ENCODE assay signal across 13 mouse cellular contexts in the genomic region with DNA sequence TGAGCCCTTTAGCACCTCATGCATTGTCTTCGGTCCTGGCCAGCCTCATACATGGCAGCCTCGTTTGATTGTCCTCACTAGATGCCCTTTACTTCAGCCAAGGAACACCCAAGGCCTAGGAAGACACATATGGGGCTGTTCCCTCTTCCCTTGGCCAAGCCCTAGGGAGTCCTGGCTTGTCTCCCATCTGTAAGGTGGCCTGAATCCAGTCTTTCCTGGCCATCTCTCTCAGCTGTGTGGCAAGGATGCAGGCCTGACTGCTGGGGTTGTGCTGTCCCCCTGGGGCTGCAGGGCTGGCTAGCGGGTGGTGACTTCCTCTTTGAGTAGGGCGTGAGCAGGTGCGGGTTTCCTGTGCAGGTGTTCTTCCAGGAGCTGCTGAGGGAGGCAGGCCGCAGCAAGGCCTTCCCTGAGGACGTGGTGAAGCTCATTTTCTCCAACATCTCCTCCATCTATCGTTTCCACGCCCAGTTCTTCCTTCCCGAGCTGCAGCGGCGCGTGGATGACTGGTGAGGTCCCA. TPM values are rescaled to one million over a fixed set of nuclear protein-coding genes. Genes with fewer than 3 reads are reported as not detected.
DNase-seq lines count a peak whose midpoint lies in the region; ATAC-seq lines count a peak whose summit lies in the region.
"Had no signal": no experiment of that assay in that cellular context is flagged by ENCODE, and none has a peak within 500 bp of the region (broad histone marks: within the 10 kb centered on the region; RNA-seq: fewer than 3 reads in every experiment).

No protein-coding gene starts in this region.

- peak; percentile 28 for DNase-seq in CD4-positive, CD25-positive, alpha-beta regulatory T cell, adult 2 months (ENCODE audit: low read depth, low spot score)
- peak; percentile 56 for DNase-seq in left cerebral cortex, postnatal 4 days
- DNase-seq in left cerebral cortex, postnatal 25 days (ENCODE audit: low spot score in 2 of 2) = no peak
- DNase-seq in brain, adult 2 months (ENCODE audit: low read depth, low spot score) = peak; percentile 36
- DNase-seq in cerebellum, postnatal 25 days = peak; percentile 52 to 65
- DNase-seq in layer of hippocampus, adult 8-10 months (ENCODE audit: low spot score in 2 of 2) = no peak
- DNase-seq: kidney, postnatal 4 days; lung, adult 18-20 months; lung, postnatal 4 days had no signal

- intact Hi-C loops in left cerebral cortex, postnatal 4 days (cut with DNase I) = no loop called here
- intact Hi-C loops in left cerebral cortex, postnatal 25 days (cut with DNase I) = no loop called here

- no peak for ATAC-seq in CD4-positive, CD25-positive, alpha-beta regulatory T cell, adult 4 months
- ATAC-seq in megakaryocyte progenitor cell, adult 5-6 weeks (replicated peaks; ENCODE audit: poor library complexity) = no peak
- ATAC-seq: forebrain, embryonic 15.5 days; inflammation-experienced regulatory T-cells, adult 6 months had no signal

RNA-seq across cellular contexts. Expression of a gene that starts 4.4 kb away (rescaled TPM):
- 1 to 10 TPM in 1 of 2 experiments, under 1 TPM in 1; 0.65 to 9.4 TPM for polyA plus RNA-seq in CD4-positive, CD25-positive, alpha-beta regulatory T cell, adult 4 months (2017; shearing (Covaris generic))
- total RNA-seq in left cerebral cortex, postnatal 4 days (2021) = 1 to 10 TPM; 4.5 to 6.4 TPM
- total RNA-seq in left cerebral cortex, postnatal 25 days (2021) = 1 to 10 TPM; 5.2 to 6.8 TPM
- 19.1 and 22.0 TPM in 2 replicates for total RNA-seq in megakaryocyte progenitor cell, adult 5-6 weeks (2015)
- 19.6 and 28.5 TPM in 2 replicates for total RNA-seq in megakaryocyte progenitor cell, adult 5-6 weeks (2017)
- 10 to 100 TPM in 2 of 4 experiments, 1 to 10 TPM in 2; 5.5 to 13.8 (median 10.3) TPM for total RNA-seq in layer of hippocampus, adult 8-10 months (2022)

RNA-seq across cellular contexts. Expression of a gene that starts 17.4 kb away (rescaled TPM):
- polyA plus RNA-seq in CD4-positive, CD25-positive, alpha-beta regulatory T cell, adult 4 months (2017; shearing (Covaris generic)) = 10 to 100 TPM; 11.0 to 13.9 TPM
- 100 to 1,000 TPM; 489 to 514 TPM for total RNA-seq in left cerebral cortex, postnatal 4 days (2021)
- 100 to 1,000 TPM; 553 to 573 TPM for total RNA-seq in left cerebral cortex, postnatal 25 days (2021)
- total RNA-seq in megakaryocyte progenitor cell, adult 5-6 weeks (2015) = 85.3 and 89.2 TPM in 2 replicates
- total RNA-seq in megakaryocyte progenitor cell, adult 5-6 weeks (2017) = 54.9 and 61.7 TPM in 2 replicates
- total RNA-seq in layer of hippocampus, adult 8-10 months (2022) = 100 to 1,000 TPM; 562 to 622 (median 577) TPM

RNA-seq across cellular contexts. Expression of a gene that starts 47.7 kb away (rescaled TPM):
- polyA plus RNA-seq in CD4-positive, CD25-positive, alpha-beta regulatory T cell, adult 4 months (2017; shearing (Covaris generic)) = under 1 TPM; 0.44 to 0.57 TPM
- 1 to 10 TPM; 1.4 to 2.0 TPM for total RNA-seq in left cerebral cortex, postnatal 4 days (2021)
- total RNA-seq in left cerebral cortex, postnatal 25 days (2021) = 1 to 10 TPM; 1.1 to 1.5 TPM
- 3.5 and 4.8 TPM in 2 replicates for total RNA-seq in megakaryocyte progenitor cell, adult 5-6 weeks (2015)
- 5.8 and 8.5 TPM in 2 replicates for total RNA-seq in megakaryocyte progenitor cell, adult 5-6 weeks (2017)
- 1 to 10 TPM in 2 of 4 experiments, under 1 TPM in 2; 0.83 to 1.3 (median 1.1) TPM for total RNA-seq in layer of hippocampus, adult 8-10 months (2022)

Comparison
In these comparisons a context has a peak if more than half of its experiments do, and no peak if none do; other contexts are left out.
1. DNase-seq: peak in CD4-positive, CD25-positive, alpha-beta regulatory T cell, adult 2 months (single experiment), left cerebral cortex, postnatal 4 days (single experiment), brain, adult 2 months (single experiment) and cerebellum, postnatal 25 days (2 of 2); none in left cerebral cortex, postnatal 25 days (0 of 2) and layer of hippocampus, adult 8-10 months (0 of 2).
2. RNA of a gene that starts 17.4 kb away (total RNA-seq): 562 to 622 TPM in layer of hippocampus, adult 8-10 months, 553 to 573 TPM in left cerebral cortex, postnatal 25 days and 489 to 514 TPM in left cerebral cortex, postnatal 4 days; 54.9 to 89.2 TPM in megakaryocyte progenitor cell, adult 5-6 weeks; every median in the first group is over 4 times any median in the second.